Mouse (Mus musculus) CH12.LX (cell line): ENCODE measurements around the gene Slc28a3. TPM values are rescaled to one million over a fixed set of nuclear protein-coding genes. Genes with fewer than 3 reads are reported as not detected.

Source experiments
- DNase-seq: peaks from one replicate; pipeline ENCODE4 v3.0.0-alpha.2; 2013; ENCODE audit errors: extremely low read depth
- H3K27ac ChIP-seq: 2 replicates; pipeline ENCODE4 v1.5.1; 2012; ENCODE audit warnings: low read depth, mild to moderate bottlenecking, control low read depth, moderate library complexity; ENCODE audit not compliant: insufficient read depth
- H3K27me3 ChIP-seq: replicated peaks from 2 replicates; pipeline ENCODE3; 2012; ENCODE audit warnings: inconsistent platforms
- H3K36me3 ChIP-seq, 2 experiments: replicated peaks in 1 of 2; 2 replicates each; pipeline versions ENCODE3 to v1.6.1; 2012; ENCODE audit warnings: inconsistent platforms in 1 of 2, low read length in 1 of 2, mild to moderate bottlenecking in 1 of 2, mixed read lengths in 1 of 2, moderate library complexity in 1 of 2; ENCODE audit not compliant: control insufficient read depth in 1 of 2, insufficient read depth in 1 of 2
- H3K4me1 ChIP-seq, 2 experiments: 2 replicates each; pipeline ENCODE4 v1.6.1; 2012; ENCODE audit warnings: inconsistent platforms in 1 of 2, moderate library complexity in 1 of 2; ENCODE audit not compliant: insufficient read depth in 2 of 2, control insufficient read depth in 1 of 2
- H3K4me2 ChIP-seq: 2 replicates; pipeline ENCODE4 v1.6.1; 2012; ENCODE audit warnings: low read depth, mild to moderate bottlenecking, control low read depth; ENCODE audit not compliant: poor library complexity, insufficient read depth, severe bottlenecking
- H3K4me3 ChIP-seq, 3 experiments: fragments of 150-350 bp in 1 of 3; sonication (generic) in 1 of 3; replicated peaks in 1 of 3; 2 replicates each; pipeline versions ENCODE3 to v1.5.1; 2011 to 2012; ENCODE audit warnings: low read depth in 2 of 3, low read length in 2 of 3, mild to moderate bottlenecking in 2 of 3, moderate library complexity in 2 of 3, control low read depth in 1 of 3, improper control_type of control experiment in 1 of 3, inconsistent platforms in 1 of 3, mixed read lengths in 1 of 3; ENCODE audit not compliant: poor library complexity in 1 of 3
- H3K79me2 ChIP-seq: replicated peaks from 2 replicates; pipeline ENCODE4 v1.6.1; 2012; ENCODE audit warnings: mild to moderate bottlenecking, moderate library complexity; ENCODE audit not compliant: control insufficient read depth, poor library complexity, insufficient read depth, severe bottlenecking; ENCODE audit errors: extremely low read depth
- H3K9ac ChIP-seq: 2 replicates; pipeline ENCODE4 v1.6.1; 2012; ENCODE audit warnings: low read depth, mild to moderate bottlenecking, control low read depth, moderate library complexity; ENCODE audit not compliant: insufficient read depth
- H3K9me3 ChIP-seq: replicated peaks from 2 replicates; pipeline ENCODE3; 2012; ENCODE audit warnings: low read length, inconsistent platforms, mixed read lengths
- BHLHE40 ChIP-seq: IDR thresholded peaks from 2 replicates; pipeline ENCODE4 v1.6.1; 2011; ENCODE audit warnings: mild to moderate bottlenecking, low read depth, low read length, improper control_type of control experiment
- CHD1 ChIP-seq: IDR thresholded peaks from 2 replicates; pipeline ENCODE4 v1.6.1; 2012; ENCODE audit warnings: low read depth, low read length, improper control_type of control experiment, inconsistent platforms
- CTCF ChIP-seq, 2 experiments: IDR thresholded peaks in 1 of 2; conservative IDR thresholded peaks in 1 of 2; 2 replicates each; pipeline ENCODE4 v1.5.1; 2011 to 2012; ENCODE audit warnings: low read depth in 2 of 2, low read length in 2 of 2, improper control_type of control experiment in 1 of 2, inconsistent platforms in 1 of 2, mild to moderate bottlenecking in 1 of 2, moderate library complexity in 1 of 2
- GABPA ChIP-seq: IDR thresholded peaks from 2 replicates; pipeline ENCODE4 v1.6.1; 2012; ENCODE audit warnings: low read depth, low read length, improper control_type of control experiment, inconsistent platforms; ENCODE audit not compliant: insufficient replicate concordance
- IRF4 ChIP-seq: IDR thresholded peaks from 2 replicates; pipeline ENCODE4 v1.6.1; 2014; ENCODE audit warnings: low read depth, mild to moderate bottlenecking, inconsistent platforms, low read length, improper control_type of control experiment
- JUN ChIP-seq: IDR thresholded peaks from 2 replicates; pipeline ENCODE4 v1.6.1; 2011; ENCODE audit warnings: low read depth, mild to moderate bottlenecking, low read length, improper control_type of control experiment, moderate library complexity; ENCODE audit not compliant: insufficient read depth
- KAT2A ChIP-seq: IDR thresholded peaks from 2 replicates; pipeline ENCODE4 v1.6.1; 2012; ENCODE audit warnings: low read length, improper control_type of control experiment, inconsistent platforms; ENCODE audit not compliant: insufficient replicate concordance
- MAFK ChIP-seq: IDR thresholded peaks from 2 replicates; pipeline ENCODE4 v1.6.1; 2011; ENCODE audit warnings: low read length, improper control_type of control experiment; ENCODE audit not compliant: insufficient replicate concordance
- MEF2A ChIP-seq: IDR thresholded peaks from 2 replicates; pipeline ENCODE4 v1.6.1; 2014; ENCODE audit warnings: low read depth, mild to moderate bottlenecking, inconsistent platforms, low read length, improper control_type of control experiment, borderline replicate concordance
- NELFE ChIP-seq: IDR thresholded peaks from 2 replicates; pipeline ENCODE4 v1.6.1; 2011; ENCODE audit warnings: low read depth, low read length, improper control_type of control experiment
- PAX5 ChIP-seq: IDR thresholded peaks from 2 replicates; pipeline ENCODE4 v1.6.1; 2012; ENCODE audit warnings: low read length, inconsistent platforms, mixed read lengths
- POLR2AphosphoS2 ChIP-seq: IDR thresholded peaks from 2 replicates; pipeline ENCODE4 v1.6.1; 2011; ENCODE audit warnings: low read depth, low read length, improper control_type of control experiment
- SIN3A ChIP-seq: IDR thresholded peaks from 2 replicates; pipeline ENCODE4 v1.6.1; 2012; ENCODE audit warnings: low read length, improper control_type of control experiment, inconsistent platforms
- UBTF ChIP-seq: IDR thresholded peaks from 2 replicates; pipeline ENCODE4 v1.6.1; 2012; ENCODE audit warnings: low read depth, mild to moderate bottlenecking, inconsistent platforms, low read length, improper control_type of control experiment, moderate library complexity
- USF2 ChIP-seq: conservative IDR thresholded peaks from 2 replicates; pipeline ENCODE4 v1.6.1; 2011; ENCODE audit warnings: low read depth, low read length, improper control_type of control experiment
- ZNF384 ChIP-seq: IDR thresholded peaks from 2 replicates; pipeline ENCODE4 v1.6.1; 2012; ENCODE audit warnings: low read depth, low read length, improper control_type of control experiment, inconsistent platforms
- dilution Hi-C: fragments of 300-500 bp; cut with MboI; formaldehyde crosslinking; loops from 2 replicates; pipeline ENCODE4 v1.14.3; 2020; ENCODE audit warnings: low sequenced_read_pairs; ENCODE audit not compliant: extremely low pct_unique_long_range_greater_than_20kb, extremely low pct_ligation_motif_present
- in situ Hi-C: fragments of 300-500 bp; cut with MboI; formaldehyde crosslinking; loops from 3 replicates; pipeline ENCODE4 v1.14.3; 2019; ENCODE audit warnings: low sequenced_read_pairs, low pct_ligation_motif_present, low pct_unique_long_range_greater_than_20kb, mixed read lengths
- polyA plus RNA-seq: library from polyadenylated mRNA; unstranded; fragments of >175 nt; gene quantifications from 2 replicates; pipeline ENCODE4 v1.2.1, GENCODE M21; 2012; ENCODE audit warnings: low read depth; ENCODE audit not compliant: insufficient read length
- total RNA-seq, 2 experiments: library from RNA; depleted of rRNA; stranded (reverse); fragments of 300-350 nt in 1 of 2; fragments of >200 nt in 1 of 2; gene quantifications; 2 replicates each; pipeline ENCODE4 v1.2.3; 2012 to 2014

Gene Slc28a3
- total and polyA plus RNA-seq, 3 experiments, result not detected

DNA sequence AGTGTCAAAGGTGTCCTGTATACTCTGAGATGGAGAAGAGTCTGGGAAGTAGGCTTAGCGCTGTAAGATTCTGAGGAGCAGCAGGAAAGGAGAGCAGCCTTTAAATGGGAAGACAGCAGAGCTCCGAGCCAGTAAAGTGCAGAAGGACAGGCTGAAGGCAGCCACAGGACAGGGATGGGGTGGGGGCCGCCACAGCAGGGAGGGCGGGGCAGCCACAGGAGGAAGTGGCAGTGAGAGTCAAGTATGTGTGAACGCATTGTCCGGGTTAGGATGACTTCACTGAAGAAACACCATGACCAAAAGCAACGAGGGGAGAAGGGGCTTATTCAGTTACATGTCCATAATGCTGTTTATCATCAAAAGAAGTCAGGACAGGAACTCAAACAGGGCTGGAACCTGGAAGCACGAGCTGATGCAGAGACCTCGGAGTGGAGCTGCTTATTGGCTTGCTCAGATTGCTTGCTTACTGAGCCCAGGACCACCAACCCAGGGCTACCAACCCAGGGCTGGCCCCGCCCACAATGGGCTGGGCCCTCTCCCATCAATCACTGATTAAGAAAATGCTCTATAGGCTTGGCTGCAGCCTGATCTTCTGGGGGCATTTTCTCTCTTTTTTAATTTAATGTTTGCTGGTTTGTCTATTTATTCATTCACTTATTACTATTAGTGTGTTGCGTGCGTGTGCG, 18.8 kb upstream of the Slc28a3 start:
- Histone ChIP-seq H3K27ac (no peak overlapping the region), H3K4me1 (peaks cover 0 to 3% of the 10 kb centered on the region in 2 experiments; a peak in 1 of 4 replicates), H3K9me3 (no peaks in the 10 kb centered on the region), H3K9ac (no peak overlapping the region), H3K4me3 (no peak overlapping the region), H3K4me2 (no peak overlapping the region), H3K36me3 (no peaks in the 10 kb centered on the region), H3K79me2 (no peaks in the 10 kb centered on the region), H3K27me3 (no peaks in the 10 kb centered on the region)
- dilution Hi-C loops (no loop called here), in situ Hi-C loops (loop anchor here (25.0 kb wide), 2 partner anchors 783 to 1208 kb away; no protein-coding TSS in a partner anchor)
- TF ChIP-seq ZNF384 (no peak), NELFE (no peak), JUN (no peak)
- DNase-seq, result no peak

DNA sequence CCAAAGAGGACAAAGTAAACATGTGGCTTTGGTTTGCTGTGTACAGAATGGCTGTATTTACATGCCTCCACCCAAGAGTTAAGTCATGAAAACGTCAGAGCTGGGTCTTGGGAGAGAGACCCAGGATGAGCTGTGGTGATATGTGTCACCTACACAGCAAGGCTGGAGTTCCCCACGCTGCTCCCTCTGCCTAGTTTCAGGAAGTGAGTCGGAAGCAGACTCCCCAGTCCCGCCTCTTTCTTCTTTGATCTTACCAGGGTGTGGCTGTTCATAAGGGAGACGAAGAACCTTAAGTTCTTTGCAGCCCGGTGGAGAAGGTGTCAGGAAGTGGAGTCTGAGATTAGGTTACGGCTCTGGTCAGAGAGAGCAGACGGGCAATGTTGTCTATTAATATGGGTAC, 12.0 kb upstream of the Slc28a3 start:
- no peaks in the 10 kb centered on the region for H3K27me3 ChIP-seq
- TF ChIP-seq UBTF (no peak), SIN3A (no peak), CHD1 (no peak), ZNF384 (no peak), BHLHE40 (no peak), KAT2A (no peak), GABPA (no peak), NELFE (no peak), CTCF (conservative IDR thresholded peaks at IDR 0.05 in 1 of 2, IDR thresholded peaks at IDR 0.05 in 1 of 2; ENCODE audit: low read depth in 2 of 2, low read length in 2 of 2) (no peak), POLR2AphosphoS2 (no peak), USF2 (no peak), MAFK (no peak), IRF4 (no peak), PAX5 (no peak), MEF2A (no peak)
- no peak overlapping the region for H3K9ac ChIP-seq
- H3K36me3 ChIP-seq, result no peaks in the 10 kb centered on the region
- no peak overlapping the region for H3K4me2 ChIP-seq
- in situ Hi-C loops (loop anchor here (25.0 kb wide), 1 partner anchor 1115 kb away; the partner anchor contains the start of genes 1700014D04Rik and Spata31d1d), dilution Hi-C loops (no loop called here)
- no peak overlapping the region for H3K4me3 ChIP-seq
- no peak overlapping the region for H3K27ac ChIP-seq
- H3K4me1 ChIP-seq, result peaks cover 0 to 11% of the 10 kb centered on the region in 2 experiments; a peak in 2 of 4 replicates
- DNase-seq, result peak; percentile 38
- H3K79me2 ChIP-seq, result no peaks in the 10 kb centered on the region
- H3K9me3 ChIP-seq, result no peaks in the 10 kb centered on the region
